Mouse (Mus musculus) splenic B cell, adult 2 months (primary cell): ENCODE data around the gene Nipsnap1.
A peak's percentile ranks its signal among the peaks of the same experiment; 100 is the strongest.

Experiments used
- DNase-seq: peaks from one replicate; pipeline ENCODE4 v3.0.0-alpha.2; 2011; ENCODE audit warnings: low read depth, low spot score
- H3K27me3 ChIP-seq: 2 replicates; pipeline ENCODE4 v1.6.1; 2012; ENCODE audit warnings: mild to moderate bottlenecking, low read length, moderate library complexity, mixed read lengths; ENCODE audit not compliant: control insufficient read depth, poor library complexity, insufficient read depth, severe bottlenecking
- H3K36me3 ChIP-seq: 2 replicates; pipeline ENCODE4 v1.6.1; 2012; ENCODE audit warnings: mild to moderate bottlenecking, low read length, moderate library complexity, mixed read lengths; ENCODE audit not compliant: control insufficient read depth, poor library complexity, insufficient read depth, severe bottlenecking

Gene Nipsnap1

GRCm38 (mm10) chr11:4853021-4853420 is 20.7 kb upstream of the Nipsnap1 start:
- H3K27me3 ChIP-seq = no peaks in the 10 kb centered on the region
- DNase-seq = no peak

GRCm38 (mm10) chr11:4854181-4854580 is 19.6 kb upstream of the Nipsnap1 start:
- no peaks in the 10 kb centered on the region for H3K27me3 ChIP-seq
- H3K36me3 ChIP-seq = no peaks in the 10 kb centered on the region
- no peak for DNase-seq

More at GRCm38 (mm10) chr11:4853021-4853420, 20.7 kb upstream of the Nipsnap1 start:
- H3K36me3 ChIP-seq = no peaks in the 10 kb centered on the region

DNA sequence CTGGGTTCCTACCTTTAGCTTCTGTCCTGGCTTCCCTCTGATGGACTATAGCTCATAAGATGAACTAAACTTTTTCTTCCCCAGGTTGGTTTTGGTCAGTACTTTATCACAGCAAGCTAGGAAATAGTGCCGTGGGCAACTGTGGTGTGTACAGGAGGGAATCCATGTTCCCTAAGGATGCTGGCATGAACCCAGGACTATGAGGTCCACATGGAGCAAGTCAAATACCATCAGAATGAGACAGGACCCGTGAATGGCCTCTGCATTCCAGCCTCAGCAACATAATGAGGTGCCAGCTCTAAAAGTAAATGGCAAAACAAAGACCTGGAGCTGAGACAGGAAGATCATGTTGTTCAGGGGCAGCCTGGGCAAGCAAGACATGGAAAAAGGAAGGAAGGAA is 15.3 kb upstream of the Nipsnap1 start:
- H3K36me3 ChIP-seq = no peaks in the 10 kb centered on the region
- H3K27me3 ChIP-seq = no peaks in the 10 kb centered on the region
- no peak for DNase-seq

DNA sequence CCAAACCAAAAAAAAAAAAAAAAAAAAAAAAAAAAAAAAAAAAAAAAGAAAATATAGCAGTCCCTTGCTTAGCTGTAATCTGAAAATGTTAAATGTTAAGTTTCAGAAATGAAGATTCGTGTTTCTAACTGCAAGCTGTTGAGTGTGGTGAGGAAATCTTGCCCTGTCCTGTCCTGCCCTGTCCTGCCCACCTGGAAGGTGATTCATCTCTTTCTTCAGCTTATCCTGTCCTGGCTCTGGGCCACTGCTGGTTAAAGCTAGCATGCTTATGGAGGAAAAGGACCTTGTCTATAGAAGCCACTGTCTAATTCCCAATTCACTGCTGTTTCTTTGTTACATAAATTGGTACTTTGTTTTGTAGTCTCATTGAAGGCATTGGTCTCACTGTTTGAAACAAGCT is 12.8 kb upstream of the Nipsnap1 start:
- no peak for DNase-seq

GRCm38 (mm10) chr11:4861816-4862604 is 11.7 kb upstream of the Nipsnap1 start:
- no peak for DNase-seq
- Histone ChIP-seq H3K36me3 (no peaks in the 10 kb centered on the region), H3K27me3 (no peaks in the 10 kb centered on the region)

More for the DNA sequence above, 12.8 kb upstream of the Nipsnap1 start:
- no peaks in the 10 kb centered on the region for H3K27me3 ChIP-seq
- H3K36me3 ChIP-seq = no peaks in the 10 kb centered on the region

DNA sequence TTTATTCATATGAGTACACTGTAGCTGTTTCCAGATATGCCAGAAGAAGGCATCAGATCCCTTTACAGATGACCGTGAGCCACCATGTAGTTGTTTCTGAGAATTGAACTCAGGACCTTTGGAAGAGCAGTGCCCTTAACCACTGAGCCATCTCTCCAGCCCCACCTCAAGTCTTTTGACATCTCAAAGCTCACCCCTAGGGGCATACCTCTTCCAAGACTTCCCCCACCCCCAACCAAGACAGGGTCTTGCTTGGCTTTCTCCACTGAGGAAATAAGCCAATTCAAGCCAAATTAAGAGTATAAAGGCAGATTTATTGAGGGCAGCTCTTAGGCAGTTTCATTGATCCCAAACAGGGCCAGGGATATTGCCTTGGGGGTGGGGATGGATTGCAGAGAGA is 11.0 kb upstream of the Nipsnap1 start:
- Histone ChIP-seq H3K27me3 (no peaks in the 10 kb centered on the region), H3K36me3 (no peaks in the 10 kb centered on the region)
- DNase-seq = no peak

GRCm38 (mm10) chr11:4865645-4866251 is 8.0 kb upstream of the Nipsnap1 start:
- peak; percentile 86 for DNase-seq
- no peaks in the 10 kb centered on the region for H3K27me3 ChIP-seq
- no peaks in the 10 kb centered on the region; the same call in 1 of the 2 replicates for H3K36me3 ChIP-seq

DNA sequence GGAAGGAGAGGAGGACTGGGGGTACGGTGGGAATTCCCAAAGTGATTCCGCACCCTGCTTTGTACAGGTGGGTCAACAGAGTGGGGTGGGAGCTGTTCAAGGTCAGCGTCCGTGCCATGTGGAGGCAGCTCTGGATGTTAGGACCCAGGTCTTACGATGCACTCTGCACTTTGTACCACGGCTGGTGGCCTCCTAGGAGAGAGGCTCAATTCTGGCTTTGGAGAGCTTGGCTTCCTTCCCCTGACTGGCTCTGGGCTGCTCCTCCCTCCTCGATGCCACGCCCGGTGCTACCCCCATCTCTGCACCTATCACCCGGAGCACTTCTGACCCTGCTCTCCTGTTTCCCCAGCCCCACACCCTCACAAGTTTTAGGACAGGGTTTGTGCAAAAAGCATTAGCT is 800 bp downstream of the Nipsnap1 start:
- H3K36me3 ChIP-seq = no peaks in the 10 kb centered on the region
- DNase-seq = no peak
- no peaks in the 10 kb centered on the region for H3K27me3 ChIP-seq

DNA sequence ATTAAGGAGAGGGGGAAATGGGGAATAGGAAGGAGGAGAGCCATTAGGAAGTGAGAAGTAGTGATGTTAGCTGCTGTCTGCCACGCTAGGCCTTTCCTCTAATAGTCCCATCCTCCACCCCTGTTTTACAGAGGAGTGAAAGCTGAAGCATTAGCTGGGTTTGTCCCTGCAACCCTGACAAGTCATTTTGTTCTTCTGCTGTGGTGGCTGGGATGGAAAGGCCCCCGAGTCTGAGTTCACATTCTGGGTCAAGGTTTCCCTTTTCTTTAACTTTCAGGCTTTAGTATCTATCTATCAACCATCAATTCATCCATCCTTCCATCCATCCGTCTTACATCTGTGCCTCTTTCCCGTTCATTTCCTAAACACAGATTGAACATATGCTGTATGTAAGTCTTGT is 7.3 kb downstream of the Nipsnap1 start:
- no peaks in the 10 kb centered on the region for H3K27me3 ChIP-seq
- DNase-seq = no peak

DNA sequence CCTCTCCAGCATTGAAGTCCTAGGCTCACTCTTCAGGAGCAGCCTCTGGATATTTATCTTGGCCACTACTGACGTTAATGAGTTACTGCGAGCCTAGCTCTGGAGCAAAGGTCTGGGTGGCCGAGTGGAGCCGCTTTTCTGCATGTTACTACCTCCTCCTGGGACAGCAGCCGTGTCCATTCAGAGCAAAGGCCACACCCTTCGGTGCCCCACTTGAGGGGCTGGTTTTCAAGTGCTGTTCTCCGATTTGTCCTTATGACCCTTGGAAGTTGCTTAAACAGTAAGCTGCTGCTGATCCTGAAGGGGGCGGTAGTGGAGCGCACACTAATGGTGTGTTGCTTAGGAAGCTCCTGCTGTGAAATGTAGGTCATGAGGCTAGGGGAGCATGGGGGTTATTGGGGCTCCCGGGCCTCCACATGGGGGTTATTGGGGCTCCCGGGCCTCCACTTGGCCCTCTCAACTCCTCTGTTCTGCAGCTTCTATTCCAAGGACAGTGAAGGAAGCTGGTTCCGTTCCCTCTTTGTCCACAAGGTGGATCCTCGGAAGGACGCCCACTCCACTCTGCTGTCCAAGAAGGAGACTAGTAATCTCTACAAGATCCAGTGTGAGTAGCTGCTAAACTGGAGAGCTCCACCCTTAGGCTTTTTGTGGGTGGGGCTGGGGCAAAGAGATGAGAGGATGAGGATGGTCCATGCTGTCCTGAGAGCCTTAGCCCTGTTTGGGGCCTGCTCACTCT is 9.3 kb downstream of the Nipsnap1 start:
- Histone ChIP-seq H3K36me3 (no peaks in the 10 kb centered on the region), H3K27me3 (no peaks in the 10 kb centered on the region)
- peak; percentile 15 for DNase-seq

More for the DNA sequence above, 7.3 kb downstream of the Nipsnap1 start:
- no peaks in the 10 kb centered on the region for H3K36me3 ChIP-seq

DNA sequence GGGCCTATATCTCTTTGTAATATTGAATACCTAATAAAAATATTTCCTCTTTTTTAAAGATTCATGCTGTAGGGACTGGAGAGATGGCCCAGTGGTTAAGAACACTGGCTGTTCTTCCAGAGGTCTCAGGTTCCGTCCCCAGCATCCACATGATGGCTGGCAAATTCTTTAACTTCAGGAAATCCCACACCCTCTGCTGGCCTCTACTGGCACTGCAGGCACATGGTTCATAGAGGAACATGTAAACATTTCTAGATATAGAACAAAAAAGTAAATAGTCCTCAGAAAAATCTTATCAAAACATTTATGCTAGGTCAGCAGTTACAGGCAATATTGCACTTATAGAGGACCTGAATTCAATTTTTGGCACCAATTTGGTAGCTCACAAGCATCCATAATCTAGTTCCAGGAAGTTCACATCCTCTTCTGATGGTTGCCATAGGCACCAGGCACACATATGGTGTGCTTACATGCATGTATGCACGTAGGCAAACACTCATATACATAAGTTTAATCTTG is 11.7 kb downstream of the Nipsnap1 start:
- DNase-seq = peak; percentile 66
- H3K36me3 ChIP-seq = no peaks in the 10 kb centered on the region
- H3K27me3 ChIP-seq = no peaks in the 10 kb centered on the region

DNA sequence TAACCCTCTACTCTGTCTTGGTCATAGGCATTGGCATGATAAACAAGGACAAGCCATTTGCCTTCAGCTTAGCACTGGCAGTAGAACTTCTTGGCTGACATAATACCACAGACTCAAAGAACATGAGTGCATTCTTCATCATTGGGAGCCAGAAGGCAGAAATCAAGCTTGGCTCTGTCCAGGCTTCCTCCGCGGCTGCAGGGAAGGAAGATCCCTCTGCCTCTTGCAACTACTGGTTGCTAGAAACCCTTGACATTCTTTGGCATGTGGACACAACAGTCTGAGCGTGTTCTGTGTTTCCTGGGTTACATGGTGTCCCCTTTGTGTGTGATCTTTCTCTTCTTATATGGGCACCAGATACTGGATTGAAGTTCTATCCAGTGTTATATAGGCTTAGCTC is 13.2 kb downstream of the Nipsnap1 start:
- DNase-seq = no peak
- Histone ChIP-seq H3K27me3 (no peaks in the 10 kb centered on the region), H3K36me3 (no peaks in the 10 kb centered on the region)

DNA sequence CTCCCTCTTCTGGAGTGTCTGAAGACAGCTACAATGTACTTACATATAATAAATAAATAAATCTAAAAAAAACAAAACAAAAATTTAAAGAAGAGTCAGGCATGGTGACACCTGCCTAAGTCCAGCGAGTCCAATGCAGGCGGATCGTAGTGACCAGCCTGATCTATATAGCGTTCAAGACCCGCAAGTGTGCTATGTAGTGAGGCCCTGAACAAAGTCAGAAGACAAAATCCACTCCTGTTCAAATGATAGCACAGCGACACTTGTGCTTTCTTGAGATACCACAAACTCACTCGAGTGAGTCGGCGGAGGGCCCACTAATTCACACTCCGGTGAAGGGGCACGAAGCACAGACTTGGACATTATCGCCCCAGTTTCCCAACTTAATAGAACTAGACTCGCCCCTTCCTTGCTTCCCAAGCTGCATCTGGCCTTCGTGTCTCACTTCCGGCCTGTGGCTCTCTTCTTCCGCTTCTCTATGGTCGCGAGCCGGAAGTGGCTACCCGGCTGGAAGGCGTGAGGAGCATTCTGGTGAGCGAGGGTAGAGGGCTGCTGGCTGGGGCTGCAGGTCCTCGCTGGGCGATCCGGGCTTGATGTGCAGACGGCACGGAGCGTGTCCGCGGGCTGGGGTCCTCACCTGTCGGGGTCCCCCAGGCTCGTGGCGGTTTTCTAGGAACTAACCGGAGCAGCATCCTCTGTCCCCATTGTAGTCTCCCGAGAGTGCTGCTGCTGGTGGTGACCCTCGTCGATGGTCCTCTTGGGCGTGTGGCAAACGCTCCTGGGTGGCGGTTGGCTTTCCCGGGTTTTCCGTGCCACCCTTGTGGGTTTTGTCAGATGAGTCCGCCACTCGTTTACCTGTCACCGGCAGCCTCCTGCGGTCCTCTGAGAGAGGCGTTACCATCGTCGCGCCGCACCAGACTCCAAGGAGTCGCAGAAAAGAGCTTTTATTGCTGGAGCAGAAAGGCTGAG is 21.4 kb downstream of the Nipsnap1 start, which contains the start of gene Thoc5:
Gene Thoc5, plus strand, starts transcription at position 473 of the 969 bp plus-strand sequence.
- Histone ChIP-seq H3K36me3 (no peaks in the 10 kb centered on the region; the same call in 1 of the 2 replicates), H3K27me3 (no peaks in the 10 kb centered on the region)

DNA sequence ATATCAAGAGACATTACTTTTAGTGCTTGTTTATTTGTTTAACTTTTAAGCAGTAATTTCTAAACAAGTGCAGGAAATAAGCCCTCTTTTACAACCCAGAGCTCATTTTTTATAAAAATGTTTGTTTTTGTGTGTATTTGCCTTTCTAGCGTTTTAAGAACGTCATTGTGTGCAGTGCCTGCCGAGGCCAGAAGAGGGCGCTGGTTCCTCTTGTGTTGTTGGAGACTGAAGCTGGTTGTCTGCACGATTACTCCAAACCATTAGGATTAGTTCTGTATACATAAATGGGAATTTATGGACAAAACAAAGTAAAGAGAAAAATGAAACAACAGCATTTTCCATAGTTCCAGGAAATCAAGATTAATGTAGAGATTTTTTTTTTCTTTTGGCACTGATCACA is 26.7 kb downstream of the Nipsnap1 start:
- peak; percentile 33 for DNase-seq

More for the DNA sequence above, 21.4 kb downstream of the Nipsnap1 start, which contains the start of gene Thoc5:
- DNase-seq = peak; percentile 81

More for the DNA sequence above, 26.7 kb downstream of the Nipsnap1 start:
- H3K36me3 ChIP-seq = peaks cover 4% of the 10 kb centered on the region; the same call in 1 of the 2 replicates
- H3K27me3 ChIP-seq = no peaks in the 10 kb centered on the region
